Mouse (Mus musculus) neural tube, embryonic 11.5 days (tissue): ENCODE data around the gene 1700019D03Rik. TPM values are rescaled to one million over a fixed set of nuclear protein-coding genes. Genes with fewer than 3 reads are reported as not detected.

Source experiments
- ATAC-seq: fragments of 200-750 bp; cut with Nextera tagmentation; 2 replicates; pipeline ENCODE4 v1.8.0; 2017; ENCODE audit warnings: moderate number of reproducible peaks, mild to moderate bottlenecking, moderate TSS enrichment, moderate library complexity; ENCODE audit not compliant: insufficient read depth, low FRiP score, low TSS enrichment
- DNase-seq: peaks from one replicate; pipeline ENCODE4 v3.0.0-alpha.2; 2015; ENCODE audit warnings: low spot score
- H3K27ac ChIP-seq: fragments of 300-500 bp; sonication (generic); 2 replicates; pipeline ENCODE4 v1.5.1; 2014; ENCODE audit warnings: low read depth, mild to moderate bottlenecking, low read length
- H3K27me3 ChIP-seq: fragments of 300-500 bp; sonication (generic); 2 replicates; pipeline ENCODE4 v1.6.1; 2014; ENCODE audit warnings: mild to moderate bottlenecking, low read length, mixed read lengths; ENCODE audit not compliant: control insufficient read depth, insufficient read depth
- H3K36me3 ChIP-seq: fragments of 300-500 bp; sonication (generic); 2 replicates; pipeline ENCODE4 v1.6.1; 2014; ENCODE audit warnings: mild to moderate bottlenecking, low read length, moderate library complexity, mixed read lengths; ENCODE audit not compliant: control insufficient read depth, insufficient read depth
- H3K4me1 ChIP-seq: fragments of 300-500 bp; sonication (generic); 2 replicates; pipeline ENCODE4 v1.6.1; 2014; ENCODE audit warnings: low read length, mixed read lengths; ENCODE audit not compliant: control insufficient read depth, insufficient read depth
- H3K4me2 ChIP-seq: fragments of 300-500 bp; sonication (generic); 2 replicates; pipeline ENCODE4 v1.6.1; 2014; ENCODE audit warnings: low read depth, mild to moderate bottlenecking, moderate library complexity
- H3K4me3 ChIP-seq: fragments of 300-500 bp; sonication (generic); 2 replicates; pipeline ENCODE4 v1.5.1; 2014; ENCODE audit warnings: low read depth, low read length
- H3K9ac ChIP-seq: fragments of 300-500 bp; sonication (generic); 2 replicates; pipeline ENCODE4 v1.6.1; 2014; ENCODE audit warnings: mild to moderate bottlenecking, low read length
- H3K9me3 ChIP-seq: fragments of 300-500 bp; sonication (generic); 2 replicates; pipeline ENCODE4 v1.6.1; 2016; ENCODE audit warnings: low read length; ENCODE audit not compliant: control insufficient read depth
- WGBS: fragments of 180-500 bp; shearing (Covaris S2); extraction: QIAGEN DNeasy Blood & Tissue Kit; methylation state at CpG from one replicate; pipeline ENCODE4 v1.1.7; 2014; 5-methylcytosine and 5-hydroxymethylcytosine counted together
- polyA plus RNA-seq: library from polyadenylated mRNA; unstranded; fragments of >200 nt; fragmentation: Nextera tagmentation; extraction: Ambion mirVana; gene quantifications from 2 replicates; pipeline ENCODE4 v1.2.1, GENCODE M21; 2014

Gene 1700019D03Rik
- polyA plus RNA-seq, 1 experiment from 2014 or later, result 6.8 TPM

DNA sequence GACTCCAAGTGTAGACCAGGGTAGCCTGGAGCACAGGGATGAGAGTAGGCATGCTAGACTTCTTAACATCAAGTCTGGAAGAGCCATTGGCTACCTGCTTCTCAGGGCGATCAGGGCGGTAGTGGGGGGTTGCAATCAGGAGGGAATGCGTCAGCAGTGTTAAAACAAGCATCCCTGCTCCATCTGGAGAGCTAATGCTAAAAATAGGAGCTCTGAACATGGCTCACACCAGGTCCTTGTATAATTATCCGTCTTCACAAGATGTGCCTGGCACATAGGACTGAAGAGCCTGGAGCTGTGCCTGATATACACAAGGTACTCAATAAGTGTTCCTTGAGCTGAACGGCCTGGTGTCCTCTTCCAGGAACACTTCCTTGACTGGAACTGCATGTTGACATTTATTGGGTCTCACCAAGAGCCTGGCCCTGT lies 17.5 kb upstream of the 1700019D03Rik start:
- no peaks in the 10 kb centered on the region for H3K4me1 ChIP-seq
- no peak overlapping the region for H3K4me2 ChIP-seq
- DNase-seq (no peak), ATAC-seq (no peak)
- no peak overlapping the region for H3K4me3 ChIP-seq
- H3K9ac ChIP-seq, result no peak overlapping the region
- no peak overlapping the region for H3K27ac ChIP-seq
- H3K36me3 ChIP-seq, result no peaks in the 10 kb centered on the region
- WGBS, result 94% methylated on average over 5 of the region's 5 CpGs
- no peaks in the 10 kb centered on the region for H3K27me3 ChIP-seq
- no peaks in the 10 kb centered on the region for H3K9me3 ChIP-seq

DNA sequence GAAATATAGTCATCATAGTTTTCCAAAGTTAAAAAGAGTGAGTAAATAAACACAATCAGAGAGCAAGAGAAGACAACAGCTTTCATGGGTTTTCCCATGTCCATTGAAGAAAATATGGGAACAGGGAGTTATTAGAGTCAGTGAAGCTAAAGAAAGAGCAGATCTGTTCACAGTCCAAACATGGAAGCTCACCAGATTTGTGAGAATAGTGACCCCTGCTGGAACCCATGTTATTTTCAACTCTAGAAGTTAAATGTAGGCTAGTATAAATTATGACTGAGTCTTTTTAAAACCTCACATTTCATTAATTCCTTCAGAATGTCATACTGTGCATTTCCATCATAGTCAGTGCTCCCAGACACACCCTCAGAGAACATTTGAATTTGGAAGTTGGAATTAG lies 12.6 kb upstream of the 1700019D03Rik start:
- no peak overlapping the region for H3K4me2 ChIP-seq
- no peaks in the 10 kb centered on the region for H3K9me3 ChIP-seq
- no peak overlapping the region for H3K27ac ChIP-seq
- H3K36me3 ChIP-seq, result no peaks in the 10 kb centered on the region
- no peak for DNase-seq
- ATAC-seq, result no peak
- H3K9ac ChIP-seq, result no peak overlapping the region
- H3K4me1 ChIP-seq, result no peaks in the 10 kb centered on the region
- no peak overlapping the region for H3K4me3 ChIP-seq
- no peaks in the 10 kb centered on the region for H3K27me3 ChIP-seq

DNA sequence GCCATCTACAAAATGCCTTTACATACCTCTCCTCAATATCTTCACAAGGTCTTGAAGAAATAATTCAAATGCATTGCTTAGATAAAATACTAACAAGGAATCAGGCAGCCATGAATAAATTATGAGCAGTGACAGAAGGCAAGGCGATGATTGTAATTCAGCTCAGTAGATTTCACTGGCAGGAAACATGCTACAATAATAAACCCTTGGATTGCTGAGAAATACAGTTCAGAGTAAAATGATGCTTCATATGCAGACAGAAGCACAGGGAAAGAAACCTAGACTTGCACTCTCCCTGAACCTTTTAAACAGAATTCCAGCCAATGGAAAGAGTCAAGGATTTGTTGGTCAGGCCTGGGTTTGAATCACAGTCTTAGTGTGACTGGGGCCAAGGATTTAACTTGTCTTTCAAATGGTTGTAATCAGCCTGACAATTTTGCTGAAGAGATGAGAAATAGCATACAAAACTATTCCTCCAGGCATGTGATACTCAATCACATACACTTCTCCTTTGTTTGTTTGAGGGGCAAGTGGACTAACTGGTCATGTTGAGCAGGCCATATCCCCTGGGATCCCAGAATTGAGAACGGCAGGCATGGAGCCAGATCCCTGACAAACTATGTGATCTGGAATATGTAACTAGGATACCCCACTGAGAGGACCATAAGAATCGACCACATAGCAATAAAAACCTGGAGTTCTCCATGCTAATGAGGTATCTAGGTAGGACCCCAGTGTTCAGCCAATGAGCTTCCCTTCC lies 1.1 kb downstream of the 1700019D03Rik start:
- DNase-seq (no peak), ATAC-seq (no peak)
- H3K4me2 ChIP-seq, result no peak overlapping the region
- H3K4me1 ChIP-seq, result no peaks in the 10 kb centered on the region
- H3K9ac ChIP-seq, result no peak overlapping the region
- 76% methylated on average over 3 of the region's 3 CpGs for WGBS
- H3K36me3 ChIP-seq, result no peaks in the 10 kb centered on the region
- no peak overlapping the region for H3K4me3 ChIP-seq
- no peaks in the 10 kb centered on the region for H3K27me3 ChIP-seq
- no peaks in the 10 kb centered on the region for H3K9me3 ChIP-seq
- H3K27ac ChIP-seq, result no peak overlapping the region

DNA sequence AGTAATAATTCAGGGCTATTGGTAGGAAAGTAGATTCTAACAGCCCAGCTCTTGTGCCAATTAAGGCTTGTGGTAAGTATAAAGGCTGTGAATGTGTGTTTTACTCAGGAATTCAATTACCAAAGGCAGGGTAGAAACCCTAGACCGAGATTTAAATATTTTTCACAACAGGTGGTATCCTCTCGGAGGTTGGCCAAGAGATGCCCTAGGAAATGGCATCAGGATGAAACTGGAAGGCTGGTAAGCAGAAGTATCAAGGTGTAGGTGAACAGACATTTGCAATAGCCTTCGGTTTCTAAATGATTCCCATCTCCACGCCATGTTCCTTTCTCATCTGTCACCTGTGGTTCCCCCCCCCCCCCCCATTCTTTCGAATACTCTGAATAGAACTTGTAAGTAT lies 4.4 kb downstream of the 1700019D03Rik start:
- H3K4me1 ChIP-seq, result no peaks in the 10 kb centered on the region
- DNase-seq (no peak), ATAC-seq (no peak)
- no peak overlapping the region for H3K27ac ChIP-seq
- no peak overlapping the region for H3K4me2 ChIP-seq
- no peaks in the 10 kb centered on the region for H3K36me3 ChIP-seq
- no peak overlapping the region for H3K4me3 ChIP-seq
- no peaks in the 10 kb centered on the region for H3K27me3 ChIP-seq
- WGBS, result 73% methylated on average over 5 of the region's 5 CpGs
- H3K9ac ChIP-seq, result no peak overlapping the region
- no peaks in the 10 kb centered on the region for H3K9me3 ChIP-seq

DNA sequence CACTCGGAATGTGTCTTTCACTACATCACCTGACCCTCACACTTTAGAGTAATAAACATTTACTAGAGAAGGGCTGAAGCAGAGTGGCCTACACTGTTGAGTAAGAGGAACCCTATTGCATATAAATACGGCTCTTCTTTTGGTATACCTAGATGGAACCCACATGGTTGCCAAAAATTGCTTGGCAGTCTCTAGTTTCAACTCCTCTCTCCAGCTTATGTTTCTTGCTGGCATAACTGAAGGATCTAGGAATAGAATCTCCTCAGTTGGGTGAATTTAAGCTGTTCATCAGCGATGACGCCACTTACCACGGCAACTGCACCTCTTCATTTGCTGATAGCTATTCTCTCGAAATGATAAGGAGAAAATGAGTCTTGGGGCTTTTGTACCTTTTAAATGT lies 5.3 kb downstream of the 1700019D03Rik start:
- 91% methylated on average over 6 of the region's 6 CpGs for WGBS
- Histone ChIP-seq H3K9ac (no peak overlapping the region), H3K27ac (no peak overlapping the region), H3K9me3 (no peaks in the 10 kb centered on the region), H3K4me3 (no peak overlapping the region), H3K4me2 (no peak overlapping the region), H3K27me3 (no peaks in the 10 kb centered on the region), H3K36me3 (no peaks in the 10 kb centered on the region), H3K4me1 (no peaks in the 10 kb centered on the region)
- DNase-seq, result no peak
- ATAC-seq, result no peak

DNA sequence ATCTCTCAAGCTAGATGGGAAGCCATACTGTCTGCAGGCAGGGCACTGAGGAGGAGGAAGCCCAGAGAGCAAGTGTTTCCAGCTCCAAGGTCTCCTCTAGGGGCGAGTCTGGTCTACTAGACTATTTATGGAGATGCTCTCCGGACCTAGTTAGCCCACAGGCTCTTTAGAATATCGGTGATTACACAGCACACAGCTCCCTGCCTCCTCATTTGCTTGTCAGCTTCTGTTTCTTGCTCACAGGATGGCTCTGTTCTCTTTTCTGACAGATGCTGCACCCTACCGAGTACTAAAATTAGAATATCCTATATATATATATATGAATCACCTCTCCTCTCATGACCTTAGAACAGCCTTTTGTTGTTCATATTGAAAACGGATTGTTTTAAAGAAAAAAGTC lies 33.3 kb downstream of the 1700019D03Rik start:
- 78% methylated on average over 5 of the region's 5 CpGs for WGBS
- Histone ChIP-seq H3K9ac (no peak overlapping the region), H3K4me3 (no peak overlapping the region), H3K4me2 (no peak overlapping the region), H3K9me3 (no peaks in the 10 kb centered on the region), H3K4me1 (no peaks in the 10 kb centered on the region), H3K27me3 (no peaks in the 10 kb centered on the region), H3K27ac (no peak overlapping the region), H3K36me3 (no peaks in the 10 kb centered on the region)
- DNase-seq, result no peak
- no peak for ATAC-seq

DNA sequence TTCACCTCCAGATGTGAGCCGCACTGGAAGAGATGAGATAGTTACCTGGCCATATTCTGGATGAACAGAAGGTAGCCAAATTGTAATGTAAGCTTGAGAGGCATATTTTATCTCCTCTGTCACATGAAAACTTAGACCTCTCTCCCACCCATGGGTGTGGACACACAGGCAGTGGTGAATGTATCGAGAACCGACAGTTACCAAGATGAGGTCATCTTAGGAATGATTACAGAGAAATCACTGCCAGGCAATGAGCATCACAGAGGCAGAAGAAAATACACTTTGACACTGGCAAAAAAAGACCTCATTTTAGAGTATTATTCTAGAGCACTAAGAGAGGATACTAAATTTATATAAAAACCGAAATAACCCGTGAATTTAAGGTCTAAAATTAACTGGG lies 46.8 kb downstream of the 1700019D03Rik start:
- ATAC-seq, result no peak
- no peaks in the 10 kb centered on the region for H3K4me1 ChIP-seq
- H3K27me3 ChIP-seq, result no peaks in the 10 kb centered on the region
- 84% methylated on average over 5 of the region's 5 CpGs for WGBS
- H3K4me3 ChIP-seq, result no peak overlapping the region
- H3K4me2 ChIP-seq, result no peak overlapping the region
- H3K9me3 ChIP-seq, result no peaks in the 10 kb centered on the region
- no peaks in the 10 kb centered on the region for H3K36me3 ChIP-seq
- DNase-seq, result no peak
- H3K27ac ChIP-seq, result no peak overlapping the region
- H3K9ac ChIP-seq, result no peak overlapping the region

DNA sequence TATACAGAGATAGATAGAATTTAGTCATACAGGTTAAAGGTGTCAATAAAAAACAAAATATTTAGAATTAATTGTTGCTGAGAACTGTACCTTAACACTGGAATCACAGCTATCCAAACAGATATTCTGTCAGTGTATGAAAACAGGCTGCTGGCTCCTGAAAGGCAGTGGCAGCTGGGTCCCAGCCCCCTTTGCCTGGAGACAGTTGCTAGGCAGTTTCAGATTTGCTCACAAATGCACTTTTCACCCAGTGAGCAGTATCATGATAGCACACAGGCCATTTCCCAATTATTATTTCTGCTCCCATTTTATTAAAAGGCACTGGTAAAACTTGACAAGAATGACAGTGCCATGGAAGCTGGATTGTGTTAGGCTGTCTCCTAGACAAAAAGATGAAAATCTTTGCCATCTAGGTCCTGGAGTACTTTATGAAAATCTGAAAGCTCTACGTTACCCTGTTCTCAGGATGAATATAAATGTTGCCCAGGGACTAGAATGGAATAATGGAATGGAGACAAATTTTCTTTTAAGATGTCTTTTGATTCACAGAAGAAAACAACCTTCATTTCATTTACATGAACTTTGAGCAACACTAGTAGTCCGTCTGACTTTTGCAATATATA lies 48.0 kb downstream of the 1700019D03Rik start:
- no peaks in the 10 kb centered on the region for H3K36me3 ChIP-seq
- ATAC-seq (no peak), DNase-seq (peak; percentile 27)
- H3K4me3 ChIP-seq, result no peak overlapping the region
- no peaks in the 10 kb centered on the region for H3K9me3 ChIP-seq
- no peak overlapping the region for H3K4me2 ChIP-seq
- H3K4me1 ChIP-seq, result no peaks in the 10 kb centered on the region
- H3K27ac ChIP-seq, result no peak overlapping the region
- no peak overlapping the region for H3K9ac ChIP-seq
- H3K27me3 ChIP-seq, result no peaks in the 10 kb centered on the region
- WGBS, result 82% methylated on average over 2 of the region's 2 CpGs

DNA sequence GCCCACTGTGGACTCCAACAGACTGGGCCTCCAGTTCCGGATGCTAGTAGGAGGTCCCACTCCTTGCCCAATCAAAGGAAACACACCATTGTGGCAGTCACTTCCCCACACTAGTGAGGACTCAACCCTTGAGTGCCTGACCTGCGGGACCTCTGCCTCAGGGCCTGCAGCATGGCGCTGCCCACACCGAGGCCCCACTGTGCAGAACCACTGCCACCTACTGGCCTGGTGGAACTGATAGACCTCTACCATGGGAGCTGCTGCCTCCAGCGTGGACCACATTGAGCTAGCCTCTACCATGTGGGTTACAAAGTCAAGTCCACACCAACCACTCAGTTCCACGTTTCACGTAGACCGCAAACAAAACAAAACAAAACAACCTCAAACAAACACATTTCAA lies 55.4 kb downstream of the 1700019D03Rik start:
- H3K27ac ChIP-seq, result no peak overlapping the region
- 69% methylated on average over 8 of the region's 8 CpGs for WGBS

More for the DNA sequence above, 55.4 kb downstream of the 1700019D03Rik start:
- DNase-seq, result no peak
- Histone ChIP-seq H3K36me3 (no peaks in the 10 kb centered on the region), H3K27me3 (no peaks in the 10 kb centered on the region), H3K9me3 (no peaks in the 10 kb centered on the region), H3K4me1 (no peaks in the 10 kb centered on the region), H3K4me2 (no peak overlapping the region), H3K4me3 (no peak overlapping the region), H3K9ac (no peak overlapping the region)
- no peak for ATAC-seq
